Mouse (Mus musculus): ENCODE results near the gene Gucy1a1. TPM values are rescaled to one million over a fixed set of nuclear protein-coding genes. Genes with fewer than 3 reads are reported as not detected.

Gene Gucy1a1
- polyA plus RNA-seq (2012; rRNA removed), result 6.7 and 6.9 TPM in 2 replicates
- 12.3 and 15.8 TPM in 2 replicates for polyA plus RNA-seq (2014; fragmentation: Nextera tagmentation; extraction: Ambion mirVana)

DNA sequence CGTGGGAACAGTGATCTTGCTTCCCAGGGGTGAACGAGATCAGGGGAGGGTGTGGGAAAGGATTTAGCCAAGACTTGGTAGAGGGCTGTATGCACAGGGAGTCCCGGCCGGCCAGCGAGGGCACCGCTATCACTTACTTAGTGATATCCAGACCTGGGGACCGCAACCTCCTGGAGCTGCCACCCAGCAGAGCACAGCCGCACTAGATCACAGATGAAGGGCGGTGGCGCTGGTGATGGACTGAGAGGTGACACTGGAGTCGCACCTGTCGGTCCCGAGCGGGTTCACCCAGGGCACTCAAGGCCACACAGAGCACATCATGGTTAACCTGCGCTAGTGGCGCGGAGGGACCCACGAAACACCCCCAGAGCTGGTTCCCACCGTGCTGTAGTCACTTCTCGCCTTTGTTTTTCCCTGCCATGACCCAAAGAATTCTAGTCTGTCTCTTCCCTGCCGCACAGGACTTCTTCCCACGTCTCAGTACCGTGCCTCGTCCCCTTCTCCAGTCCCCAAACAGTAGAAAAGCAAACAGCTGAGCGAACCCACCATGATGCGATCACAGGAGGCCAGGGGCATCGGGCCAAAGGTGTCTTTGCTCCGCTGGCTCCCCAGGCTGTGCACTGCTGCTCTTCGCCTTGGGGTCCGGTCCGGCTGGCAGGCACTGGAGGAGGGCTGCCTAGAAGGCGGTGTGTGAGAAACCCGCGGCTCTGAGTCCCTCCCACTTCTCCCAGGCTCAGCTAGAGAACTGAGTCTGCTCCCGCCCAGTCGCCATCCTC is at the start of gene Gucy1a1:
Gene Gucy1a1, minus strand, starts transcription at position 664 of the 776 bp plus-strand sequence.
- Histone ChIP-seq H3K9ac (ENCODE audit: low read depth, low read length, severe bottlenecking) (peak within 1 kb of the TSS; percentile 58), H3K27me3 (ENCODE audit: control insufficient read depth, insufficient read depth, low read length) (0 out of 2 replicates have a peak, but pooled peaks cover 3% of the 10 kb centered on the region), H3K4me2 (replicated peaks; ENCODE audit: low read depth, low read length, severe bottlenecking) (peak within 1 kb of the TSS; percentile 84), H3K27ac (replicated peaks; ENCODE audit: low read depth, low read length) (no peak within 1 kb of the TSS), H3K36me3 (ENCODE audit: control insufficient read depth, insufficient read depth, low read length) (no peaks in the 10 kb centered on the region), H3K4me1 (ENCODE audit: control insufficient read depth, insufficient read depth, low read length) (peaks cover 2% of the 10 kb centered on the region; the same call in 1 of the 2 replicates), H3K9me3 (ENCODE audit: control insufficient read depth, low read length) (no peaks in the 10 kb centered on the region), H3K4me3 (replicated peaks; ENCODE audit: low read length) (peak within 1 kb of the TSS; percentile 47)
- DNase-seq (ENCODE audit: low spot score), result peak; percentile 38
- ATAC-seq (ENCODE audit: low FRiP score, low read depth), result peak; percentile 76; the same call in 1 of the 2 replicates
- TF ChIP-seq POLR2A (IDR thresholded peaks at IDR 0.05; ENCODE audit: borderline replicate concordance, extremely low read depth, insufficient read depth, insufficient read length), result no peak
- 2% methylated on average over 31 of the region's 36 CpGs for WGBS

DNA sequence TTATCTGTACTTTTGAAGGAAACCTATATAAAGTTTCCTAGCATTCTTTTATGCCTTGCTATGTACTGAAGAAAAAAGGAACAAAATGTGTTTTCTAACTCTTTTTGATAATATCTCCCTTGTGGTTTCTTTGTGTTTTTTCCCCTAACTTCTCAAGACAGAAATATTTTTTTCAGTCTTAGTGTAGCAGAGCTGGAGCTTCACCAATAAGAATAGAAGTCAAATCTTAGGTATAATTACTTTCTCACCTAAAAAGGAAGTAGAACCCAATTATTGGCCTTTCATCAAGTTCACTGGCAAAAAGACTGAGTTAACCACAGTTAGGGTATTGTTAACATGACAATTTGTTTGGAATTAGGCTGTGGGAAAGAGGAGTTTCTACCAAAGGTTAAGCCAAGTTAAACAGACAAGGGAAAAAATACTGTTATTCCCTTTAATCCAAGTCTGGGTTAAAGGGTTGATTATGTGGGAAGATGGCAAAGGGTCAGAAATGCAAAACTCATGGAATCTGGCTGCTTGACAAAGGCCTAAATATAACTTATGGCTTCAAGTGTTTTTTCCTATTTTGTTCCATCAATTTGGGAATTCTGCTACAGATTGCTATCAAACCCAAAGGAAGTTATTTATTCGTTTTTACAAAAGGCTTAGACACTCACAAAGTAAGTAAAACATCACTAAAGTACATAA is 46.1 kb upstream of the Gucy1a1 start:
- Histone ChIP-seq H3K9me3 (ENCODE audit: control insufficient read depth, low read length) (no peaks in the 10 kb centered on the region), H3K27me3 (ENCODE audit: control insufficient read depth, insufficient read depth, low read length) (no peaks in the 10 kb centered on the region), H3K4me3 (replicated peaks; ENCODE audit: low read length) (no peak overlapping the region), H3K4me2 (replicated peaks; ENCODE audit: low read depth, low read length, severe bottlenecking) (no peak overlapping the region), H3K36me3 (ENCODE audit: control insufficient read depth, insufficient read depth, low read length) (no peaks in the 10 kb centered on the region), H3K9ac (ENCODE audit: low read depth, low read length, severe bottlenecking) (no peak overlapping the region), H3K27ac (replicated peaks; ENCODE audit: low read depth, low read length) (no peak overlapping the region), H3K4me1 (ENCODE audit: control insufficient read depth, insufficient read depth, low read length) (no peaks in the 10 kb centered on the region)
- DNase-seq (ENCODE audit: low spot score) (peak; percentile 12), ATAC-seq (ENCODE audit: low FRiP score, low read depth) (no peak)
- 72% methylated on average over 1 of the region's 1 CpGs for WGBS
- TF ChIP-seq POLR2A (IDR thresholded peaks at IDR 0.05; ENCODE audit: borderline replicate concordance, extremely low read depth, insufficient read depth, insufficient read length), result no peak

DNA sequence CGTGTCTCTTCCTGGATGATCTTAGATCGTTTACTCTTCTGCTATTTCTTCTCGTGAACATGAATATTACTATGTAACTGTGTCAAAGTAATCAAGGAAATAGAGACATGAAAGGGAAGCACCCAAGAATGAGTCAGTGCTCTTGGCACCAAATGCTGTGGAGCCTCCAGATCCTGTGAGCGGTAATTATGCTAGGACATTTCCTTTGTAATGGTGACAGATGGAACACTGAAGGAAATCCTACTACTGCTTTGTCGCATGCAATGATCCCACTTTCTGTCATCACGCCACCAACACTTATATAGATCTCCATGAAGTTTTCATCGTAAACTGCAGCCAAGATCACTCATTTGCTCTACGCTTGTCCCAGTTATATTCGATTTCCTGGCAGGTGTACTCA is 40.0 kb upstream of the Gucy1a1 start:
- Histone ChIP-seq H3K4me1 (ENCODE audit: control insufficient read depth, insufficient read depth, low read length) (no peaks in the 10 kb centered on the region), H3K4me2 (replicated peaks; ENCODE audit: low read depth, low read length, severe bottlenecking) (no peak overlapping the region), H3K27ac (replicated peaks; ENCODE audit: low read depth, low read length) (no peak overlapping the region), H3K9me3 (ENCODE audit: control insufficient read depth, low read length) (no peaks in the 10 kb centered on the region), H3K9ac (ENCODE audit: low read depth, low read length, severe bottlenecking) (no peak overlapping the region), H3K4me3 (replicated peaks; ENCODE audit: low read length) (no peak overlapping the region), H3K27me3 (ENCODE audit: control insufficient read depth, insufficient read depth, low read length) (no peaks in the 10 kb centered on the region), H3K36me3 (ENCODE audit: control insufficient read depth, insufficient read depth, low read length) (no peaks in the 10 kb centered on the region)
- 82% methylated on average over 9 of the region's 9 CpGs for WGBS
- no peak for TF ChIP-seq POLR2A (IDR thresholded peaks at IDR 0.05; ENCODE audit: borderline replicate concordance, extremely low read depth, insufficient read depth, insufficient read length)
- no peak for ATAC-seq (ENCODE audit: low FRiP score, low read depth)
- no peak for DNase-seq (ENCODE audit: low spot score)

- ATAC-seq (ENCODE audit: low FRiP score, low read depth), result no peak
Observed at GRCm38 (mm10) chr3:82181500-82181899, 35.9 kb upstream of the Gucy1a1 start.

DNA sequence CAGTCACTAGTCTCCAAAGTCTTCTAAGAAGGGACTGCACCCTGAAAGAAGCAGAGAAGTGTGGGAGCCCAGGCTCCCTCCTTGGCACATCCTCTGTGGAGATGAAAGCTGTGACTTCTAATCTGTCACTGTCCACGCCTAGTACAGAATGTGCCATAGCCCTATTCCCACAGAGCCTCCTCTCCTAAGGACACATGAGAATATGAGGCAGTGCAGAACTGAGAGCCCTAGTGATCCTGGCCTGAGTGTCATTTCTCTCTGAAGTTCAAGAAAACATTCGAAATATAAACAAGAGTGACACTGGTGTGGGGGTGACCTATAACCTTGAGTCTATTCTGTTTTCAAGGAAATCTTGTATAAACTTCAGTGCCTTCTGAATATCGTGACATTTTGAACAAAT is 34.7 kb upstream of the Gucy1a1 start:
- Histone ChIP-seq H3K27me3 (ENCODE audit: control insufficient read depth, insufficient read depth, low read length) (no peaks in the 10 kb centered on the region), H3K27ac (replicated peaks; ENCODE audit: low read depth, low read length) (no peak overlapping the region), H3K36me3 (ENCODE audit: control insufficient read depth, insufficient read depth, low read length) (no peaks in the 10 kb centered on the region), H3K9ac (ENCODE audit: low read depth, low read length, severe bottlenecking) (no peak overlapping the region), H3K4me2 (replicated peaks; ENCODE audit: low read depth, low read length, severe bottlenecking) (no peak overlapping the region), H3K4me1 (ENCODE audit: control insufficient read depth, insufficient read depth, low read length) (no peaks in the 10 kb centered on the region), H3K4me3 (replicated peaks; ENCODE audit: low read length) (no peak overlapping the region), H3K9me3 (ENCODE audit: control insufficient read depth, low read length) (no peaks in the 10 kb centered on the region)
- WGBS, result 70% methylated on average over 3 of the region's 3 CpGs
- ATAC-seq (ENCODE audit: low FRiP score, low read depth), result no peak
- no peak for TF ChIP-seq POLR2A (IDR thresholded peaks at IDR 0.05; ENCODE audit: borderline replicate concordance, extremely low read depth, insufficient read depth, insufficient read length)
- DNase-seq (ENCODE audit: low spot score), result no peak

More at GRCm38 (mm10) chr3:82181500-82181899, 35.9 kb upstream of the Gucy1a1 start:
- H3K36me3 ChIP-seq (ENCODE audit: control insufficient read depth, insufficient read depth, low read length), result no peaks in the 10 kb centered on the region
- no peak overlapping the region for H3K9ac ChIP-seq (ENCODE audit: low read depth, low read length, severe bottlenecking)
- no peak overlapping the region for H3K4me2 ChIP-seq (replicated peaks; ENCODE audit: low read depth, low read length, severe bottlenecking)
- H3K27ac ChIP-seq (replicated peaks; ENCODE audit: low read depth, low read length), result no peak overlapping the region
- no peaks in the 10 kb centered on the region for H3K27me3 ChIP-seq (ENCODE audit: control insufficient read depth, insufficient read depth, low read length)
- no peak overlapping the region for H3K4me3 ChIP-seq (replicated peaks; ENCODE audit: low read length)
- TF ChIP-seq POLR2A (IDR thresholded peaks at IDR 0.05; ENCODE audit: borderline replicate concordance, extremely low read depth, insufficient read depth, insufficient read length), result no peak
- H3K9me3 ChIP-seq (ENCODE audit: control insufficient read depth, low read length), result no peaks in the 10 kb centered on the region
- H3K4me1 ChIP-seq (ENCODE audit: control insufficient read depth, insufficient read depth, low read length), result no peaks in the 10 kb centered on the region
- no peak for DNase-seq (ENCODE audit: low spot score)

All from limb, embryonic 14.5 days (tissue).